Mouse (Mus musculus) brown adipose tissue, adult 24 weeks (tissue): ENCODE measurements around the gene Hoxb4. TPM values are rescaled to one million over a fixed set of nuclear protein-coding genes. Genes with fewer than 3 reads are reported as not detected.

Experiments
- H3K27ac ChIP-seq: fragments of 200-500 bp; replicated peaks from 2 replicates; pipeline ENCODE4 v1.5.1; 2012; ENCODE audit warnings: low read depth, mild to moderate bottlenecking, low read length
- H3K4me1 ChIP-seq: fragments of 200-500 bp; 2 replicates; pipeline ENCODE4 v1.6.1; 2012; ENCODE audit warnings: low read length, mixed read lengths; ENCODE audit not compliant: control insufficient read depth, insufficient read depth, insufficient read length
- H3K4me3 ChIP-seq: fragments of 200-500 bp; 2 replicates; pipeline ENCODE4 v1.5.1; 2012; ENCODE audit warnings: low read depth, mild to moderate bottlenecking, low read length, moderate library complexity; ENCODE audit not compliant: insufficient read depth
- polyA plus RNA-seq: library from polyadenylated mRNA; stranded (reverse); fragments of >200 nt; gene quantifications from 2 replicates; pipeline ENCODE4 v1.2.4, GENCODE M21; 2012; ENCODE audit not compliant: missing spikeins, insufficient read depth, insufficient read length

Hoxb4 gene
- polyA plus RNA-seq, 1 experiment: 6.4 TPM

- H3K27ac ChIP-seq: peak within 1 kb of the TSS; percentile 88
- H3K4me1 ChIP-seq: peaks cover 19% of the 10 kb centered on the region
- peak within 1 kb of the TSS; percentile 83 for H3K4me3 ChIP-seq
Measured at GRCm38 (mm10) chr11:96350341-96350624, 32.2 kb downstream of the Hoxb4 start, which contains the start of gene Hoxb2. Gene Hoxb2, plus strand, starts transcription at chr11:96350525.

- H3K27ac ChIP-seq: peak overlapping the region; percentile 88
- H3K4me1 ChIP-seq: peaks cover 19% of the 10 kb centered on the region
- peak overlapping the region; percentile 17; the same call in 1 of the 2 replicates for H3K4me3 ChIP-seq
Measured at GRCm38 (mm10) chr11:96350791-96351190, 32.7 kb downstream of the Hoxb4 start.

- H3K4me3 ChIP-seq: peak overlapping the region; percentile 83
- peak overlapping the region; percentile 88 for H3K27ac ChIP-seq
- H3K4me1 ChIP-seq: peaks cover 16% of the 10 kb centered on the region
Measured at GRCm38 (mm10) chr11:96351312-96351711, 33.2 kb downstream of the Hoxb4 start.

- H3K27ac ChIP-seq: peak overlapping the region; percentile 91
- peak overlapping the region; percentile 83 for H3K4me3 ChIP-seq
- H3K4me1 ChIP-seq: peaks cover 14% of the 10 kb centered on the region
Measured at GRCm38 (mm10) chr11:96351831-96352230, 33.8 kb downstream of the Hoxb4 start.

GRCm38 (mm10) chr11:96352691-96353521 lies 34.8 kb downstream of the Hoxb4 start:
- Histone ChIP-seq H3K27ac (peak overlapping the region; percentile 91), H3K4me1 (peaks cover 12% of the 10 kb centered on the region), H3K4me3 (peak overlapping the region; percentile 83)

- Histone ChIP-seq H3K27ac (peak overlapping the region; percentile 91), H3K4me1 (peaks cover 7% of the 10 kb centered on the region), H3K4me3 (peak overlapping the region; percentile 83)
Measured at GRCm38 (mm10) chr11:96353522-96353841, 35.4 kb downstream of the Hoxb4 start.

- H3K4me1 ChIP-seq: peaks cover 5% of the 10 kb centered on the region
- H3K4me3 ChIP-seq: peak overlapping the region; percentile 56
- H3K27ac ChIP-seq: peak overlapping the region; percentile 50
Measured at GRCm38 (mm10) chr11:96353939-96354338, 35.9 kb downstream of the Hoxb4 start.

- peaks cover 5% of the 10 kb centered on the region for H3K4me1 ChIP-seq
- peak overlapping the region; percentile 50 for H3K27ac ChIP-seq
- peak overlapping the region; percentile 56 for H3K4me3 ChIP-seq
Measured at GRCm38 (mm10) chr11:96354376-96354775, 36.3 kb downstream of the Hoxb4 start.

- Histone ChIP-seq H3K4me3 (peak overlapping the region; percentile 56), H3K4me1 (peaks cover 5% of the 10 kb centered on the region), H3K27ac (peak overlapping the region; percentile 50)
Measured at GRCm38 (mm10) chr11:96354801-96355311, 36.8 kb downstream of the Hoxb4 start.

GRCm38 (mm10) chr11:96363807-96364206 lies 45.7 kb downstream of the Hoxb4 start:
- no peak overlapping the region for H3K27ac ChIP-seq
- H3K4me1 ChIP-seq: no peaks in the 10 kb centered on the region; the same call in 1 of the 2 replicates
- no peak overlapping the region for H3K4me3 ChIP-seq

- no peaks in the 10 kb centered on the region; the same call in 1 of the 2 replicates for H3K4me1 ChIP-seq
- no peak within 1 kb of the TSS for H3K27ac ChIP-seq
- H3K4me3 ChIP-seq: peak within 1 kb of the TSS; percentile 27
Measured at GRCm38 (mm10) chr11:96365441-96366091, 47.5 kb downstream of the Hoxb4 start, which contains the start of gene Hoxb1. Gene Hoxb1, plus strand, starts transcription at chr11:96365752.

GRCm38 (mm10) chr11:96366092-96367041 lies 48.3 kb downstream of the Hoxb4 start:
- no peaks in the 10 kb centered on the region; the same call in 1 of the 2 replicates for H3K4me1 ChIP-seq
- peak overlapping the region; percentile 27 for H3K4me3 ChIP-seq

GRCm38 (mm10) chr11:96367141-96367540 lies 49.1 kb downstream of the Hoxb4 start:
- H3K4me1 ChIP-seq: no peaks in the 10 kb centered on the region; the same call in 1 of the 2 replicates
- no peak overlapping the region for H3K4me3 ChIP-seq

More at GRCm38 (mm10) chr11:96366092-96367041, 48.3 kb downstream of the Hoxb4 start:
- no peak overlapping the region for H3K27ac ChIP-seq

GRCm38 (mm10) chr11:96368686-96369085 lies 50.6 kb downstream of the Hoxb4 start:
- Histone ChIP-seq H3K4me1 (no peaks in the 10 kb centered on the region; the same call in 1 of the 2 replicates), H3K4me3 (no peak overlapping the region), H3K27ac (no peak overlapping the region)

More at GRCm38 (mm10) chr11:96367141-96367540, 49.1 kb downstream of the Hoxb4 start:
- H3K27ac ChIP-seq: no peak overlapping the region
